Mouse (Mus musculus): Measurements from ENCODE around the gene Gm8127.
"Not testable (repeated sequence)": the region's sequence is repeated elsewhere in the genome, so short reads cannot be mapped to it uniquely, and the experiment has no call there.

- TF ChIP-seq POLR2AphosphoS5 (IDR thresholded peaks at IDR 0.05; ENCODE audit: insufficient replicate concordance, low read depth, low read length); CTCF (IDR thresholded peaks at IDR 0.05; ENCODE audit: low read depth, low read length); TAL1 (conservative IDR thresholded peaks at IDR 0.05; ENCODE audit: low read depth, low read length); GATA1 (IDR thresholded peaks at IDR 0.05; ENCODE audit: borderline replicate concordance, low read length); GATA2 (IDR thresholded peaks at IDR 0.05; ENCODE audit: borderline replicate concordance, low read depth, low read length): not testable (repeated sequence)
Measured at GRCm38 (mm10) chr14:43278681-43279080, 15.0 kb downstream of the Gm8127 start.
